Mouse (Mus musculus) MEL (cell line): Measurements from ENCODE around the gene Pcsk4. TPM values are rescaled to one million over a fixed set of nuclear protein-coding genes. Genes with fewer than 3 reads are reported as not detected.

ENCODE experiments used
- DNase-seq: peaks from one replicate; pipeline ENCODE4 v3.0.0; 2011; ENCODE audit warnings: low read depth, low spot score
- H3K27ac ChIP-seq: 2 replicates; pipeline ENCODE4 v1.5.1; 2012; ENCODE audit warnings: low read depth, mild to moderate bottlenecking, control low read depth, low read length, moderate library complexity; ENCODE audit not compliant: control insufficient read depth
- H3K27me3 ChIP-seq, 2 experiments: fragments of 150-350 bp in 1 of 2; sonication (generic) in 1 of 2; 2 replicates each; pipeline ENCODE4 v1.6.1; 2012; ENCODE audit warnings: low read length in 2 of 2, mild to moderate bottlenecking in 2 of 2, improper control_type of control experiment in 1 of 2, moderate library complexity in 1 of 2; ENCODE audit not compliant: insufficient read depth in 2 of 2, control insufficient read depth in 1 of 2
- H3K36me3 ChIP-seq, 2 experiments: 2 replicates each; pipeline ENCODE4 v1.6.1; 2012 to 2014; ENCODE audit warnings: low read length in 2 of 2, improper control_type of control experiment in 1 of 2, inconsistent platforms in 1 of 2, mild to moderate bottlenecking in 1 of 2; ENCODE audit not compliant: insufficient read depth in 2 of 2, control insufficient read depth in 1 of 2
- H3K4me1 ChIP-seq, 2 experiments: fragments of 150-350 bp in 1 of 2; sonication (generic) in 1 of 2; 2 replicates each; pipeline ENCODE4 v1.6.1; 2012; ENCODE audit warnings: low read length in 2 of 2, improper control_type of control experiment in 1 of 2, mild to moderate bottlenecking in 1 of 2; ENCODE audit not compliant: insufficient read depth in 2 of 2, control insufficient read depth in 1 of 2
- H3K4me3 ChIP-seq, 2 experiments: fragments of 150-350 bp in 1 of 2; sonication (generic) in 1 of 2; 2 replicates each; pipeline ENCODE4 v1.5.1; 2012; ENCODE audit warnings: low read depth in 2 of 2, low read length in 2 of 2, mild to moderate bottlenecking in 2 of 2, moderate library complexity in 2 of 2, control low read depth in 1 of 2, improper control_type of control experiment in 1 of 2; ENCODE audit not compliant: control insufficient read depth in 1 of 2, insufficient read depth in 1 of 2
- H3K79me2 ChIP-seq: 2 replicates; pipeline ENCODE4 v1.6.1; 2012; ENCODE audit warnings: mild to moderate bottlenecking, low read length, moderate library complexity; ENCODE audit not compliant: control insufficient read depth, poor library complexity, insufficient read depth
- H3K9ac ChIP-seq: 2 replicates; pipeline ENCODE4 v1.6.1; 2012; ENCODE audit warnings: low read depth, mild to moderate bottlenecking, control low read depth, low read length, moderate library complexity; ENCODE audit not compliant: control insufficient read depth, poor library complexity, severe bottlenecking
- H3K9me3 ChIP-seq: fragments of 150-350 bp; sonication (generic); replicated peaks from 2 replicates; pipeline ENCODE4 v1.6.1; 2012; ENCODE audit warnings: mild to moderate bottlenecking, low read length, improper control_type of control experiment, moderate library complexity; ENCODE audit not compliant: insufficient read depth
- BHLHE40 ChIP-seq: IDR thresholded peaks from 2 replicates; pipeline ENCODE4 v1.6.1; 2012; ENCODE audit warnings: low read depth, mild to moderate bottlenecking, inconsistent platforms, low read length, improper control_type of control experiment, borderline replicate concordance
- CHD2 ChIP-seq: IDR thresholded peaks from 2 replicates; pipeline ENCODE4 v1.6.1; 2011; ENCODE audit warnings: low read length, improper control_type of control experiment
- CTCF ChIP-seq, 3 experiments: IDR thresholded peaks in 2 of 3; conservative IDR thresholded peaks in 1 of 3; 2 replicates each; pipeline ENCODE4 v1.5.1; 2011 to 2012; ENCODE audit warnings: low read length in 3 of 3, low read depth in 2 of 3, mild to moderate bottlenecking in 2 of 3, improper control_type of control experiment in 1 of 3, inconsistent platforms in 1 of 3, mixed read lengths in 1 of 3, moderate library complexity in 1 of 3; ENCODE audit not compliant: control insufficient read depth in 1 of 3, insufficient read depth in 1 of 3, poor library complexity in 1 of 3, severe bottlenecking in 1 of 3
- ETS1 ChIP-seq: IDR thresholded peaks from 2 replicates; pipeline ENCODE4 v1.6.1; 2012; ENCODE audit warnings: low read depth, mild to moderate bottlenecking, inconsistent platforms, low read length, improper control_type of control experiment, moderate library complexity
- KAT2A ChIP-seq: conservative IDR thresholded peaks from 2 replicates; pipeline ENCODE4 v1.6.1; 2012; ENCODE audit warnings: low read depth, low read length, improper control_type of control experiment, inconsistent platforms
- MAX ChIP-seq: IDR thresholded peaks from 2 replicates; pipeline ENCODE4 v1.6.1; 2011; ENCODE audit warnings: low read length, improper control_type of control experiment
- MAZ ChIP-seq: IDR thresholded peaks from 2 replicates; pipeline ENCODE4 v1.6.1; 2012; ENCODE audit warnings: low read depth, mild to moderate bottlenecking, inconsistent platforms, low read length, improper control_type of control experiment
- MEF2A ChIP-seq: IDR thresholded peaks from 2 replicates; pipeline ENCODE4 v1.6.1; 2014; ENCODE audit warnings: low read depth, mild to moderate bottlenecking, inconsistent platforms, low read length, improper control_type of control experiment; ENCODE audit not compliant: poor library complexity, insufficient replicate concordance, severe bottlenecking; ENCODE audit errors: extremely low read depth
- MYB ChIP-seq: IDR thresholded peaks from 2 replicates; pipeline ENCODE4 v1.6.1; 2011; ENCODE audit warnings: mild to moderate bottlenecking, low read depth, low read length, improper control_type of control experiment
- NELFE ChIP-seq: IDR thresholded peaks from 2 replicates; pipeline ENCODE4 v1.6.1; 2011; ENCODE audit warnings: low read depth, low read length, improper control_type of control experiment
- POLR2A ChIP-seq, 2 experiments: IDR thresholded peaks; 2 replicates each; pipeline ENCODE4 v1.6.1; 2011 to 2012; ENCODE audit warnings: low read length in 2 of 2, mild to moderate bottlenecking in 2 of 2, control low read depth in 1 of 2, improper control_type of control experiment in 1 of 2, low read depth in 1 of 2, moderate library complexity in 1 of 2; ENCODE audit not compliant: control insufficient read depth in 1 of 2, insufficient read depth in 1 of 2, poor library complexity in 1 of 2
- RAD21 ChIP-seq: IDR thresholded peaks from 2 replicates; pipeline ENCODE4 v1.6.1; 2011; ENCODE audit warnings: mild to moderate bottlenecking, low read depth, low read length, improper control_type of control experiment
- RCOR1 ChIP-seq: IDR thresholded peaks from 2 replicates; pipeline ENCODE4 v1.6.1; 2012; ENCODE audit warnings: low read depth, mild to moderate bottlenecking, inconsistent platforms, low read length, improper control_type of control experiment
- TBP ChIP-seq: IDR thresholded peaks from 2 replicates; pipeline ENCODE4 v1.8.0; 2011; ENCODE audit warnings: low read depth, low read length, improper control_type of control experiment
- TCF12 ChIP-seq: IDR thresholded peaks from 2 replicates; pipeline ENCODE4 v1.6.1; 2014; ENCODE audit warnings: low read depth, mild to moderate bottlenecking, inconsistent platforms, low read length, improper control_type of control experiment, moderate library complexity
- USF1 ChIP-seq: IDR thresholded peaks from 2 replicates; pipeline ENCODE4 v1.6.1; 2014; ENCODE audit warnings: low read depth, mild to moderate bottlenecking, inconsistent platforms, low read length, improper control_type of control experiment, moderate library complexity
- USF2 ChIP-seq, 2 experiments: IDR thresholded peaks; 2 replicates each; pipeline ENCODE4 v1.6.1; 2011 to 2012; ENCODE audit warnings: improper control_type of control experiment in 2 of 2, low read length in 2 of 2, borderline replicate concordance in 1 of 2, inconsistent platforms in 1 of 2, low read depth in 1 of 2, mild to moderate bottlenecking in 1 of 2; ENCODE audit not compliant: insufficient read depth in 1 of 2
- ZC3H11A ChIP-seq: IDR thresholded peaks from 2 replicates; pipeline ENCODE4 v1.6.1; 2012; ENCODE audit warnings: low read depth, mild to moderate bottlenecking, inconsistent platforms, low read length, improper control_type of control experiment
- ZMIZ1 ChIP-seq: IDR thresholded peaks from 2 replicates; pipeline ENCODE4 v1.6.1; 2012; ENCODE audit warnings: low read depth, mild to moderate bottlenecking, inconsistent platforms, low read length, improper control_type of control experiment, moderate library complexity
- polyA plus RNA-seq, 2 experiments: library from polyadenylated mRNA; stranded (reverse) in 1 of 2; unstranded in 1 of 2; fragments of >175 nt in 1 of 2; fragments of >200 nt in 1 of 2; gene quantifications; 2 replicates each; pipeline versions ENCODE4 v1.2.1 to v1.2.4; 2012; ENCODE audit warnings: low replicate concordance in 2 of 2, low read depth in 1 of 2; ENCODE audit not compliant: insufficient read length in 2 of 2, insufficient read depth in 1 of 2, missing spikeins in 1 of 2
- total RNA-seq: library from RNA; depleted of rRNA; stranded (reverse); fragments of 300-350 nt; gene quantifications from 2 replicates; pipeline ENCODE4 v1.2.3, GENCODE M21; 2012

Gene Pcsk4
- total and polyA plus RNA-seq, 3 experiments: 6.5 to 23.1 TPM; not detected in 1

- peak; percentile 35; the same call in 1 of the 2 replicates for TF ChIP-seq TCF12
- no peak for TF ChIP-seq CTCF (IDR thresholded peaks at IDR 0.05 in 2 of 3, conservative IDR thresholded peaks at IDR 0.05 in 1 of 3; ENCODE audit: control insufficient read depth in 1 of 3, insufficient read depth in 1 of 3, low read depth in 2 of 3, low read length in 3 of 3, poor library complexity in 1 of 3, severe bottlenecking in 1 of 3)
- TF ChIP-seq MYB: no peak
- no peak for TF ChIP-seq RAD21
- TF ChIP-seq ZC3H11A: no peak
- TF ChIP-seq MEF2A: no peak
- no peak for TF ChIP-seq CHD2
- TF ChIP-seq ETS1: peak; percentile 46
- 0 out of 2 replicates have a peak, but pooled peaks have one; percentile 47 for TF ChIP-seq MAZ
- TF ChIP-seq NELFE: peak; percentile 87
- TF ChIP-seq RCOR1: no peak
- no peak; the same call in 1 of the 2 replicates for TF ChIP-seq KAT2A
- no peak for TF ChIP-seq USF2 (IDR thresholded peaks at IDR 0.05; ENCODE audit: borderline replicate concordance in 1 of 2, insufficient read depth in 1 of 2, low read depth in 1 of 2, low read length in 2 of 2)
- TF ChIP-seq USF1: no peak
- no peak for TF ChIP-seq BHLHE40
- TF ChIP-seq ZMIZ1: peak; percentile 85
- peak; percentile 81 to 94 for TF ChIP-seq POLR2A (IDR thresholded peaks at IDR 0.05; ENCODE audit: control insufficient read depth in 1 of 2, insufficient read depth in 1 of 2, low read depth in 1 of 2, low read length in 2 of 2, poor library complexity in 1 of 2)
- peak; percentile 75; the same call in 1 of the 2 replicates for TF ChIP-seq TBP
- peak; percentile 28 for TF ChIP-seq MAX
- TF ChIP-seq, all 39 proteins: peak for 15
Measured at GRCm38 (mm10) chr10:80320340-80320760, 8.9 kb downstream of the Pcsk4 start, which contains the start of gene 2310011J03Rik (continued).

- Histone ChIP-seq H3K79me2 (peaks cover 25% of the 10 kb centered on the region), H3K9ac (peak overlapping the region; percentile 31), H3K27ac (peak overlapping the region; percentile 35), H3K9me3 (no peaks in the 10 kb centered on the region), H3K36me3 (peaks cover 0 to 11% of the 10 kb centered on the region in 2 experiments; a peak in 2 of 4 replicates), H3K27me3 (no peaks in the 10 kb centered on the region), H3K4me3 (no peak overlapping the region), H3K4me1 (peaks cover 0 to 38% of the 10 kb centered on the region in 2 experiments; a peak in 3 of 4 replicates)
- DNase-seq: peak; percentile 57
- TF ChIP-seq ZC3H11A: no peak
- 0 out of 2 replicates have a peak, but pooled peaks have one; percentile 29 for TF ChIP-seq MAX
Measured at GRCm38 (mm10) chr10:80317011-80317410, 12.3 kb downstream of the Pcsk4 start.
